Mouse (Mus musculus): ENCODE data around the gene Dusp14.

DNA sequence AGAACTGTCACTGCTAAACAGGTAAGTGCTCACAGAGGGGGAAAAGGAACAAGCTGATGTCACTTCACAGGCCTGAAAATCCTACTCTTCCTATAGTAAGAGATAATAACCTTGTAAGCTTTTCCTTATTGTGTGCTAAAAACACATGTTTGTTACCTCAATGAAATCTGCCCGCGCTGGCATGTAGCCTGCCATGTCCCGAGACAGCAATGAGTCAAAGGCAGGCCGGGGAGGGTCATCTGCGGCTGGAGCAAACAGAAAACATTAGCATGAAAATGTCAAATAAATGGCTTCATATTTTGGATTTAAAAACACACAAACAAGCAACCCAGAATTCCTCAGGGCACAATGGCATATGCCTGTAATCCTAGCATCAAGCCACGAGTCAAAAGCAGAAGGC, 35.0 kb upstream of the Dusp14 start:
- TF ChIP-seq POLR2A (IDR thresholded peaks at IDR 0.05; ENCODE audit: borderline replicate concordance, extremely low read depth, insufficient read depth, insufficient read length, poor library complexity, severe bottlenecking) (no peak), CTCF (IDR thresholded peaks at IDR 0.05; ENCODE audit: borderline replicate concordance, extremely low read depth, insufficient read depth, insufficient read length) (no peak)
